Mouse (Mus musculus) layer of hippocampus, adult 6 months (tissue): Measurements from ENCODE around the gene Podnl1. TPM values are rescaled to one million over a fixed set of nuclear protein-coding genes. Genes with fewer than 3 reads are reported as not detected.

Source experiments
- long read RNA-seq, 2 experiments: library from polyadenylated mRNA; unstranded; transcript quantifications; one replicate each; pipeline ENCODE4 v2.0.0; 2019 to 2020
- microRNA-seq: library from miRNA; unstranded; fragments of <30 nt; microRNA quantifications from one replicate; pipeline ENCODE4 v1.2.0, GENCODE M21; 2020
- polyA plus RNA-seq: library from polyadenylated mRNA; unstranded; fragments of <200 nt; fragmentation: Nextera tagmentation; gene quantifications from 2 replicates; pipeline ENCODE4 v1.2.3, GENCODE M21; 2021

Gene Podnl1
- polyA plus RNA-seq: 0.09 TPM in 1 of 2 replicates, not detected in the other
- long read RNA-seq, experiment 1: 0 reads
- long read RNA-seq, experiment 2: 0 reads

GRCm38 (mm10) chr8:84125656-84126055 lies at the start of gene Podnl1:
Podnl1 (plus strand) TSS chr8:84125989.

GRCm38 (mm10) chr8:84104697-84105609 lies 20.8 kb upstream of the Podnl1 start, which contains the start of gene Dcaf15:
Dcaf15 (minus strand) TSS chr8:84104768.

GRCm38 (mm10) chr8:84147769-84148530 lies 22.2 kb downstream of the Podnl1 start, which contains the start of the genes Cc2d1a and 4930432K21Rik:
Cc2d1a (minus strand) TSS chr8:84147936.
4930432K21Rik (plus strand) TSS chr8:84148025.

Small RNAs within 50 kb of the gene (microRNA-seq; reads per million reads assigned to microRNA genes)
- gene Gm25110 (not detected), gene Mir181c (933 reads per million, percentile 80 among the genes with 10 or more reads in this experiment), gene Mir181d (1,461 reads per million, percentile 84 among the genes with 10 or more reads in this experiment), gene Mir709 (not detected)

Other genes starting within 250 kb of the Podnl1 start
- gene Adgrl1, start 225.9 kb upstream of the Podnl1 start, polyA plus RNA-seq: 16.6 and 20.0 TPM in 2 replicates
- gene Gm10644, start 170.8 kb upstream of the Podnl1 start, polyA plus RNA-seq: 0.57 and 0.84 TPM in 2 replicates
- 0.98 and 1.1 TPM in 2 replicates for gene Asf1b, start 170.5 kb upstream of the Podnl1 start, polyA plus RNA-seq
- gene Prkaca, start 153.0 kb upstream of the Podnl1 start, polyA plus RNA-seq: 81.4 and 111 TPM in 2 replicates
- gene Samd1, start 128.3 kb upstream of the Podnl1 start, polyA plus RNA-seq: 1.2 and 1.9 TPM in 2 replicates
- 0.19 and 0.21 TPM in 2 replicates for gene 1700067K01Rik, start 124.5 kb upstream of the Podnl1 start, polyA plus RNA-seq
- gene 2210011C24Rik, start 113.8 kb upstream of the Podnl1 start, polyA plus RNA-seq: 1.8 and 2.0 TPM in 2 replicates
- 0.39 and 0.70 TPM in 2 replicates for gene Palm3, start 104.5 kb upstream of the Podnl1 start, polyA plus RNA-seq
- gene Il27ra, start 83.4 kb upstream of the Podnl1 start, polyA plus RNA-seq: 0.38 and 0.53 TPM in 2 replicates
- not detected in 2 replicates for gene Rln3, start 81.0 kb upstream of the Podnl1 start, polyA plus RNA-seq
- gene Gm10643, start 60.9 kb upstream of the Podnl1 start, polyA plus RNA-seq: 1.4 and 2.5 TPM in 2 replicates
- gene Rfx1, start 59.2 kb upstream of the Podnl1 start, polyA plus RNA-seq: 1.4 and 1.6 TPM in 2 replicates
- 1.8 and 2.8 TPM in 2 replicates for gene Dcaf15, start 21.2 kb upstream of the Podnl1 start, polyA plus RNA-seq
- 9.7 and 12.2 TPM in 2 replicates for gene Cc2d1a, start 21.9 kb downstream of the Podnl1 start, polyA plus RNA-seq
- 1.2 and 1.5 TPM in 2 replicates for gene 4930432K21Rik, start 22.0 kb downstream of the Podnl1 start, polyA plus RNA-seq
- gene Nanos3, start 59.2 kb downstream of the Podnl1 start, polyA plus RNA-seq: 4.2 and 5.5 TPM in 2 replicates
- 2.5 and 2.9 TPM in 2 replicates for gene Zswim4, start 111.1 kb downstream of the Podnl1 start, polyA plus RNA-seq
- gene D8Ertd738e, start 123.7 kb downstream of the Podnl1 start, polyA plus RNA-seq: 438 and 480 TPM in 2 replicates
- 12.7 and 14.8 TPM in 2 replicates for gene Mri1, start 131.3 kb downstream of the Podnl1 start, polyA plus RNA-seq
- 21.8 and 23.0 TPM in 2 replicates for gene Ccdc130, start 144.4 kb downstream of the Podnl1 start, polyA plus RNA-seq